Mouse (Mus musculus) frontal cortex, postnatal 36 days (tissue): ENCODE measurements around the gene Clk3.

Experiments used
- DNase-seq, 2 experiments: peaks; one replicate each; pipeline ENCODE4 v3.0.0; 2022; ENCODE audit warnings: low spot score in 2 of 2

The Clk3 gene

GRCm38 (mm10) chr9:57765364-57766351 is at the start of gene Clk3:
Clk3 (minus strand) TSS chr9:57765860.
- DNase-seq = peak in 1 of 2 experiments; percentile 80

GRCm38 (mm10) chr9:57814866-57815265 is 49.2 kb upstream of the Clk3 start:
- DNase-seq = no peak

- no peak for DNase-seq
Measured at GRCm38 (mm10) chr9:57814014-57814413, 48.4 kb upstream of the Clk3 start.

GRCm38 (mm10) chr9:57811793-57812733 is 46.4 kb upstream of the Clk3 start:
- DNase-seq = no peak

GRCm38 (mm10) chr9:57810691-57811090 is 45.0 kb upstream of the Clk3 start:
- DNase-seq = no peak

- DNase-seq = no peak
Measured at GRCm38 (mm10) chr9:57808771-57809310, 43.2 kb upstream of the Clk3 start.

GRCm38 (mm10) chr9:57807174-57807651 is 41.6 kb upstream of the Clk3 start:
- no peak for DNase-seq

GRCm38 (mm10) chr9:57806066-57806481 is 40.4 kb upstream of the Clk3 start:
- DNase-seq = no peak

- no peak for DNase-seq
Measured at GRCm38 (mm10) chr9:57805087-57805737, 39.6 kb upstream of the Clk3 start.

GRCm38 (mm10) chr9:57803839-57804238 is 38.2 kb upstream of the Clk3 start:
- DNase-seq = no peak

- DNase-seq = no peak
Measured at GRCm38 (mm10) chr9:57803047-57803446, 37.4 kb upstream of the Clk3 start.

GRCm38 (mm10) chr9:57800325-57800975 is 34.8 kb upstream of the Clk3 start:
- DNase-seq = no peak

- no peak for DNase-seq
Measured at GRCm38 (mm10) chr9:57798725-57799253, 33.1 kb upstream of the Clk3 start.

GRCm38 (mm10) chr9:57797456-57797855 is 31.8 kb upstream of the Clk3 start:
- DNase-seq = no peak

GRCm38 (mm10) chr9:57789733-57790132 is 24.1 kb upstream of the Clk3 start:
- no peak for DNase-seq

GRCm38 (mm10) chr9:57782656-57783055 is 17.0 kb upstream of the Clk3 start:
- DNase-seq = no peak

- DNase-seq = no peak
Measured at GRCm38 (mm10) chr9:57775736-57776135, 10.1 kb upstream of the Clk3 start.

- peak; percentile 58 to 82 for DNase-seq
Measured at GRCm38 (mm10) chr9:57775026-57775425, 9.4 kb upstream of the Clk3 start.

GRCm38 (mm10) chr9:57774168-57774567 is 8.5 kb upstream of the Clk3 start:
- DNase-seq = no peak

- DNase-seq = no peak
Measured at GRCm38 (mm10) chr9:57773754-57774153, 8.1 kb upstream of the Clk3 start.
